Mouse (Mus musculus): ENCODE data around the gene Gm5737.

Gm5737 gene

DNA sequence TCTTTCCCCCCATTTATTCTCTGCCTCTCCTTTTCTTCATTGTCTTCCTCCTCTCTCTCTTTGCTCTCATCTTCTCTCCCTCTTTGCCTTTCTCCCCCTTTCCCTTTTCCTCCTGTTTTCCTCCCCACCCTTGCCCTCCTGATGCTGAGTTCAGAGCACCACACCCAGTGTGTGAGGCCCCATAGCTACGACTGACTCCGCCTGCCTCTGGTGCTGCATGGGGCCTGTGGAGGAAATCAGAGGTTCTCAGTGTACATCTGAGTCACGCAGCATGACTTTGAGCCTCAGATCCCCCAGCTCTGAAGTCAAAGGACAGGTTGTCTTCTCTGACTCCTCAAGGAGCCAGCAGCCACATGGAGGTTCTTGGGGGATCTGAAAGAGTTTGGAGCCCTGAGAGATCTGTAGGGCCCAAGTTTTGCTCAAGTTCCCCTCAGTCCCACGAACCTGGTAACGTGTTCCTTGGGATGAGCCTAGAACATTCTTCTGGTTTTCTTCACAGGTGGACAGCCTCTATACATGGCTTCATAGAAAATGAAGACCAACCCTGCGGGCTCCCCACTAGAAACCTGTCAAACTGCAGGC lies at the start of gene Gm5737:
Gm5737 (plus strand) TSS at position 532 of the 582 bp plus-strand sequence.
- no peak for DNase-seq (ENCODE audit: low read depth, low spot score)

DNA sequence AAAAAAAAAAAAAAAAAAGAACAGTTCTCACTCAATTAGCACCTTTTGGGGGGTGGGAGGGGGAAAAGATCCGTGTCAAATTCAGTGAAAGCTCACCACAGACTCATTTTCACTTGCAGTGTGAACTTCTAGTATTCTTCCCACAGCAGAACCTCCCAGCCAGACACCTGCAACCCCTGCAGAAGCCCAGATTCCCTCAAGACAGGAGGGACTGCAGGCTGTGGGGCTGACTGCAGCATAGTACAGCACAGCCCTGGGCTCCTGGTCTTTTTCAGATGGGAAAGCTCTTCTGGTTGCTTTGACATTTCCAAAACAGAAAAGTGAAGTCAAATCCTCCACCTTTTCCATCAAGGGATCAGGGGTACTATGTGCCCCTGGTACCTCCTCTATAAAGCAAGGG lies 44.8 kb upstream of the Gm5737 start:
- no peak for DNase-seq (ENCODE audit: low read depth, low spot score)

- no peak for DNase-seq (ENCODE audit: low read depth, low spot score)
These were observed 40.8 kb upstream of the Gm5737 start for GRCm38 (mm10) chr7:120771389-120771788.

GRCm38 (mm10) chr7:120778012-120778411 lies 34.2 kb upstream of the Gm5737 start:
- no peak for DNase-seq (ENCODE audit: low read depth, low spot score)

DNA sequence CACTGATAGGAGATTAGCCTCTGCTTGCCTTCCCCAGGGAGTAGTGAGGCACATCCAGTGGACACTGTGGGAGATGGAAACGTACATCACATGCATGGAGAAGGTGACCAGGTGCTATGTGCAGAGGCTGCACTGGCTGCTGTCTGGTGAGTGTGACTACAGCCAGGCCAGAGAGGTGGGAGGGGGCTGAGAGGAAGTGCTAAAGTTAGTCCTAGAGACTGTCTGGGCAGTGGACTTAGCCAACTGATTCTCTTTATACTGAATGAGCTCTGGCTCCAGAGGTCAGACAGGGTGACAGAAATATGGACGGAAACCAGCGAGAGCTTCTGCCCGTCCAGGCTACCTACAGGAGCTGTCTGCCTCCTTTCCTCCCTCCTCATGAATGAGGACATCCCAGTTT lies 16.6 kb upstream of the Gm5737 start:
- no peak for DNase-seq (ENCODE audit: low read depth, low spot score)

GRCm38 (mm10) chr7:120796369-120796768 lies 15.8 kb upstream of the Gm5737 start:
- no peak for DNase-seq (ENCODE audit: low read depth, low spot score)

DNA sequence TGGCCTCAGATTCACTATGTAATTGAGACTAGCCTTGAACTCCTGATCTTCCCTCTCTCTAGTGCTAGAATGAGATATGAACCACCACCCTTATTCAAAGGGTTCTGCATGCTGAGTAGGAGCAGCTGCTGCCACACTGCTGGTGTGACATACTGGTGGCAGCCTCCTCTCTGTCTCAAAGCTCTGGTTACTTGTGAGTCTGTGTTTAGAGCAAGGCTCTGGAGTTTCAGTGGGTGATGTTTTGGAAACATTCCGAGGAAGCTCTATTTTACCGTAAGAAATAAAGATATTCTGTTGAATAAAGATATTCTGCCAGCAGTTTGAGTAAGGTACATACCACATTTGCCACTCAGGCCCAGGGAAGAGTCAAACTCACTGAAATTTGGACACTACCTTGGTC lies 8.9 kb upstream of the Gm5737 start:
- DNase-seq (ENCODE audit: low read depth, low spot score), result no peak

- DNase-seq (ENCODE audit: low read depth, low spot score), result no peak
These were observed 2.5 kb upstream of the Gm5737 start for GRCm38 (mm10) chr7:120809705-120810104.

DNA sequence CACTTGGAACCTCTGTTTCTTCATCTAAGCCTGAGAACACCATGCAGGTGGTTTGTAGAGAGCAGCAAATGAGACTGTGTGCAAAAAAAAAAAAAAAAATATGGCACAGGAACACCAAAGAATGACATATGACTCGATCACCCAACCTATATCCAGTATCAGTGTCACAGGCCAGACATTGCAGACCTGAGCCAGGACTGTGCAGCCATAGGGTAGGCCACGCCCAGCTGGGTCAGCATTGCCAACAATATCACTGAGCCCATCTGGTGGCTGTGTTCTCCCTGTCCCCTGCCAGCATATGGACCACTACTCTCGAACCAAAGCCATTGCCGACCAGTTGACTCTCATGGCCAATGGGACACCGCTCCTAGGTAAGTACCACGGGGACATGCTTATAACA lies 5.4 kb downstream of the Gm5737 start:
- DNase-seq (ENCODE audit: low read depth, low spot score), result no peak

GRCm38 (mm10) chr7:120819386-120819785 lies 7.2 kb downstream of the Gm5737 start:
- no peak for DNase-seq (ENCODE audit: low read depth, low spot score)

DNA sequence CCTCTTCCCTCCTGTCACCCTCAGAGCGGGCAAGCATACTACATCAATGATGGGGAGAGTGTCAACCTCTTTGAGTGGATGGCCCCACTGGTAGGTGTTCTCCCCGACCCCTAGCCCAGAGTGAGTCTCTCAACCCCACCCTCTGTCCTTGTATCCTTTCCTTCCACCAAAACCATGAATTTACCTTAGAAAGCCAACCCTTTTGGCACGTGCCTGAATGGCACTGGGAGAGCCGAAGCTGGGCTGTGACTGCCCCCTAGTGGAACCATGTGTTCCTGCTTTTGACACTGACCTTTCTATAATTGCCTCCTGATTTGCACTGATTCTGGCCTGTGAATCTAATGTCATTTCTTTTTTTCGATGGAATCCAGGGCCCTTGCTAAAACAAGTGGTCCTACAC lies 11.1 kb downstream of the Gm5737 start:
- no peak for DNase-seq (ENCODE audit: low read depth, low spot score)

DNA sequence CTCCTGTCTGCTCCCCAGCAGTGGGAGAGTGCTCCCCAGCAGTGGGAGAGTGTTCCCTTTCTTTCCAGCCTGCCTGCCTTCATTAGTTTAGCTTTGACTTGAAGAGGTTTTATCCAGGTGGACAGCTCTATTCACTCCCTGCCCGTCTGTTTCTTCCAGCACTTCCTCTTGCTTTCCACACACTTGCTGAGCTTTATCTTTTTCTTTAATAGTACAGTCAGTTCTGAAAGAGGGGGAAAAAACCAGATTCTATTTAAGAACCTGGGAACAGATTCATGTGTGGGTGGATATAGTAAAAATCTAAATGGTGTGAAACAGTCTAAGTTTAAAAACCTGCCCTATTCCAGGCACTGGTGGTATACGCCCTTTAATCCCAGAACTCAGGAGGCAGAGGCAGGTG lies 12.9 kb downstream of the Gm5737 start:
- DNase-seq (ENCODE audit: low read depth, low spot score), result no peak

GRCm38 (mm10) chr7:120826408-120826807 lies 14.2 kb downstream of the Gm5737 start:
- DNase-seq (ENCODE audit: low read depth, low spot score), result no peak

DNA sequence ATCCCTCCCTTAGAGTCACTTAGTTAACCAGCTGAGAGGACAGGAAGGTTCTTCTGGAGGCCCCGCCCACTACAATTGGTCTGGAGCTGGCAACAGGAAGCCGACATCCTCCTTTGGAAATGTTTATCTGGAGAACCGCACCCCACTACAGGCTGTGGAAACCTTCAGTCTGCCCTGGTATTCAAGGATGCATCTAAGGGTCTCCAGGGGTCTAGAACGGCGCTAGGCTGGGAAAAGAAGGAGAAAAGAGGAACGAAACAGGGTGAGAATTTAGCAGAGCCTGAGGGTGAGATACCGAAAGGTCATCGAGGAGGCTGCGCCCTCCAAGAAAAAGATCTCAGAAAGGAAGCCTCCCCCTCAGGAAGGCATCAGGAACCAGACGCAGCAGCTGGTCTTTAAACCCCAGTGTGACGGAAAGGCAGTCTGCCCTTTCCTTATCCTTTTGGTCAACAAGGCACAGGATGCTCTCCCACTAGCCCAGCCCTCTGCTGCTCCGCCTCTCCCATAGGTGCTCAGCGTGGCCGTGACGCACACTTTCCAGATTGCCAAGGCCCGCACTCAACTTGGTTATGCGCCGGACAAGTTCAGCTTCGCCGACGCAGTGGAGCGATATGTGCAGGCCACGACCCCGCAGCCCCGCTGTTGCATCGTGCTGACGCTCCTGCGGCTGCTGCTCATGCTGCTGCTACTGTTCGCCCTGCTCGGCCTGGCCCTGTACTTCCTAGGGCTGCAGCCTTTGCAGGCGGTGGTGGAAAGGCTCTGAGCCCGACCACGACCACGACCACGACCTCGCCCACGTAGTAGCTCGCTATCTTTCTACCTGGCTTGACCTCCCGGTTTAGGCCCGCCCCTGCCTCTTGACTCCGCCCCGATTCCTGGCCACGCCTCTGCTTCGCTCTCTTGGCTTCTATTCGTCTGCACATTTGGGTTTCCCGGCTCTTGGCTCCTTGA lies 18.5 kb downstream of the Gm5737 start:
- DNase-seq (ENCODE audit: low read depth, low spot score), result no peak

DNA sequence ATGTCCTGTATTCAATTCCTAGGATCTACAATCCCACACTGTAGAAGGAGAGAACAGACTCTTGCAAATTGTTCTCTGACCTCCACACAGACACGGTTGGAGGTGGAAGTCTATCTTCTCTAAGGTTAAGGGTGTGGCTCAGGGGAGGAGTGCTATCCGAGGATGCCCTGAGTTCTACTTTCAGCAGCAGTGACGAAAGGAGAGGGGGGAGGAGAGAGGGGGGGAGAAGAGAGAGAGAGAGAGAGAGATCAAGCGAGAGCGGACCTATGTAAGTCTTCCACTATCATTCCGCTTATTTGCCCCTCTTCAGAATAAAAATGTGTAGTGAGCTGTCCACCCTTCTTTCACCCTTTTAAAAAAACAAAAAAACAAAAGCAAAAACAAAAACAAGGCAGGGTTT lies 22.3 kb downstream of the Gm5737 start:
- no peak for DNase-seq (ENCODE audit: low read depth, low spot score)

- DNase-seq (ENCODE audit: low read depth, low spot score), result peak; percentile 74
These were observed 22.8 kb downstream of the Gm5737 start for GRCm38 (mm10) chr7:120834863-120835372.

- DNase-seq (ENCODE audit: low read depth, low spot score), result peak; percentile 93
These were observed 23.5 kb downstream of the Gm5737 start for GRCm38 (mm10) chr7:120835449-120836359.

DNA sequence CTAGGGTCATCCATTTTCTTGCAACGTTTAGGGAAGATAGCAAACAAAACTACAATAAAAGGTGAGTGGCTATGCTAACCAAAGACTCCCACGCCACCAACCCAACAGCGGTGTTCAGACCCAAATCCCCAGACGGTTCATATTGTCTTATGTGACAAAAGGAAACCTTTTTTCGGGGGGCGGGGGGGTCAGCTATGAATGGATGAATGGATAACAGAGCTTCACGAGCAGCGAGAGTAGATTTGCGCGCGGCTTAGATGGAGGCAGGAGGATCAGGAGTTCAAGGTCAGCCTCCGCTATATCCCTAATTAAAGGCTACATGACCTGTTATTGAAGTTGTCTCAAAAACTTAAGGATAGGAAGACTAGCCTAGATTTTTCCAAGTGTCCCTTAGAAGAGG lies 24.2 kb downstream of the Gm5737 start:
- DNase-seq (ENCODE audit: low read depth, low spot score), result no peak

- DNase-seq (ENCODE audit: low read depth, low spot score), result no peak
These were observed 26.4 kb downstream of the Gm5737 start for GRCm38 (mm10) chr7:120838436-120839160.

- DNase-seq (ENCODE audit: low read depth, low spot score), result no peak
These were observed 27.6 kb downstream of the Gm5737 start for GRCm38 (mm10) chr7:120839786-120840185.

Data from brain, embryonic 18.5 days (tissue).